Mouse (Mus musculus) cortical plate, adult 2 months (tissue): ENCODE measurements around the gene Klhl2.

Experiments
- CTCF ChIP-seq: fragments of 200-500 bp; IDR thresholded peaks from 2 replicates; pipeline ENCODE4 v1.5.1; 2011; ENCODE audit warnings: mild to moderate bottlenecking, control low read depth, low read length; ENCODE audit not compliant: insufficient read depth; ENCODE audit errors: extremely low read depth
- POLR2A ChIP-seq: fragments of 200-500 bp; IDR thresholded peaks from 2 replicates; pipeline ENCODE4 v1.6.1; 2011; ENCODE audit warnings: mild to moderate bottlenecking, low read length, control low read depth; ENCODE audit not compliant: insufficient read depth; ENCODE audit errors: extremely low read depth

DNA sequence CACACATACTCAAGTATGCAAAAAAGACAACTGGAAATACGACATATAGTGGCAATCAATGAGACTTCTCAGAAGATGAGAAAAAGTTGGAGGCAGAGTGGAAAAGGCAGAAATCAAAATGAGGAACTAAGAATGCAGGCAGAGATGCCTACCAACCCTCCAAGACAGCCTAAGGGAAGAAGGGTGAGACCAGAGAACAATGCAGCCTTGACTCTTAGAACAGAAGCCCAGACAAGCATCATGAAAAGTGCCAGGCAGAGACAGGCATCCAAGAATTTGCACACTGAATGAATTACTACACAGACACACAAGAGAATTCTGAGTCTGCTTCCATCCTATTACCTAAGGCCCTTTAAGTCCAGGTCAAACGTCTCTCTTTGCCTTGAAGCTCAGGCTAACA, 2.6 kb downstream of the Klhl2 start:
- TF ChIP-seq CTCF: no peak
- TF ChIP-seq POLR2A: no peak
